Mouse (Mus musculus): ENCODE results near the gene Gca. TPM values are rescaled to one million over a fixed set of nuclear protein-coding genes. Genes with fewer than 3 reads are reported as not detected.

Gca gene
- polyA plus RNA-seq, 1 experiment from 2014 or later = 14.7 TPM

DNA sequence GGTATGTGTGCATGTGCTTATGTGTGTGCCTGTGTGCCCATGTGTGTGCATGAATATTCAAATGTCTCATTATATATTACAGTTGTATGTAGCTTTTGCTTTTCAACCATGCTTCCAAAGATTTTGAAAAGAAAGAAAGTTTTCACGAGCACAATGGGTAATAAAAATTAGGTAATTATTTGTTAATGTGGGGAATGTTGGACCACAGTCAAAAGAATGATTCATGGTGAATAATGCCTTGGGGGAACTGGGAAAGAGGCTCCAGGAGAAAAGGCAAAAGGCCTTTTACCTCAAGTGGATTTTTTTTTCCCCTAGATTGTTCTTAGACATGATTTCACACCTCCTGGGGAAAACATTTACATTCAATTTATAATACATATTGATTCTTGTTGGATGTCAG is 61.9 kb downstream of the Gca start:
- Histone ChIP-seq H3K36me3 (no peaks in the 10 kb centered on the region), H3K9ac (no peak overlapping the region), H3K27me3 (replicated peaks) (no peaks in the 10 kb centered on the region), H3K4me2 (no peak overlapping the region), H3K9me3 (replicated peaks) (no peaks in the 10 kb centered on the region), H3K4me3 (no peak overlapping the region), H3K27ac (ENCODE audit: poor library complexity, severe bottlenecking) (no peak overlapping the region), H3K4me1 (replicated peaks) (no peaks in the 10 kb centered on the region)
- 54% methylated on average over 1 of the region's 1 CpGs for whole genome bisulfite sequencing
- no peak for ATAC-seq (ENCODE audit: insufficient number of reproducible peaks, low FRiP score)

DNA sequence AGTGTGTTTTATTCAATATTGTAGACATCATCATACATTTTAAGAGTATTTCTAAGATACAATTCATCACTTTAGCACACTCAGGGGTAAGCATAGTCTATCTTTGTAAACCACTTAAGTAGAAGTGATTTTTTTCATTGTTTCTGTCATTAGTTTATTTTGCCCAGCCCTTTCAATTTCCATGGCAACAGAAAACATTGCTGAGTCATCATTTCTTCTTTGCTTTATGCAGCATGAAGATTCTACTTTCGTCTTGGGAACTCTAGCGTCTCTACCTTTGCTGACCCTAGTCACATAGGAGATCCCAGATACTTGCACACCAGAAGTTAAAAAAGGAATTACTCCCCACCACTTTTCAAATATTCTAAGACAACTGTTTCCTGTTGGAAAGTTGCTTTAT is 63.6 kb downstream of the Gca start:
- Histone ChIP-seq H3K9ac (no peak overlapping the region), H3K36me3 (no peaks in the 10 kb centered on the region), H3K4me1 (replicated peaks) (no peaks in the 10 kb centered on the region), H3K4me2 (no peak overlapping the region), H3K27ac (ENCODE audit: poor library complexity, severe bottlenecking) (no peak overlapping the region), H3K27me3 (replicated peaks) (no peaks in the 10 kb centered on the region), H3K4me3 (no peak overlapping the region), H3K9me3 (replicated peaks) (no peaks in the 10 kb centered on the region)
- ATAC-seq (ENCODE audit: insufficient number of reproducible peaks, low FRiP score) = no peak
- WGBS = 87% methylated on average over 2 of the region's 2 CpGs

DNA sequence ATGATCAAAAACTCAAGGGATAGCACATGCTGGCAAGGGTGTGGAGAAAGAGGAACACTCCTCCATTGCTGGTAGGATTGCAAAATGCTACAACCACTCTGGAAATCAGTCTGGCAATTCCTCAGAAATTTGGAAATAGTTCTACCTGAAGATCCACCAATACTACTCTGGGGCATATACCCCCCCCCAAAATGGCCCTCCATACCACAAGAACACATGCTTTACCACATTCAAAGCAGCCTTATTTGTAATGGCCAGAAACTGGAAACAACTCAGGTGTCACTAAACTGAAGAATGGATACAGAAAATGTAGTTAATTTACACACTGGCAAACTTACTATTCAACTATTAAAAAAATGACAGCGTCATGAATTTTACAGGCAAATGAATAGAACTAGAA is 66.6 kb downstream of the Gca start:
- H3K9me3 ChIP-seq (replicated peaks) = no peaks in the 10 kb centered on the region
- no peak overlapping the region for H3K27ac ChIP-seq (ENCODE audit: poor library complexity, severe bottlenecking)
- no peak overlapping the region for H3K9ac ChIP-seq
- no peaks in the 10 kb centered on the region for H3K4me1 ChIP-seq (replicated peaks)
- WGBS = 77% methylated on average over 1 of the region's 1 CpGs
- no peak overlapping the region for H3K4me2 ChIP-seq
- H3K36me3 ChIP-seq = no peaks in the 10 kb centered on the region
- H3K27me3 ChIP-seq (replicated peaks) = no peaks in the 10 kb centered on the region
- H3K4me3 ChIP-seq = no peak overlapping the region
- no peak for ATAC-seq (ENCODE audit: insufficient number of reproducible peaks, low FRiP score)

DNA sequence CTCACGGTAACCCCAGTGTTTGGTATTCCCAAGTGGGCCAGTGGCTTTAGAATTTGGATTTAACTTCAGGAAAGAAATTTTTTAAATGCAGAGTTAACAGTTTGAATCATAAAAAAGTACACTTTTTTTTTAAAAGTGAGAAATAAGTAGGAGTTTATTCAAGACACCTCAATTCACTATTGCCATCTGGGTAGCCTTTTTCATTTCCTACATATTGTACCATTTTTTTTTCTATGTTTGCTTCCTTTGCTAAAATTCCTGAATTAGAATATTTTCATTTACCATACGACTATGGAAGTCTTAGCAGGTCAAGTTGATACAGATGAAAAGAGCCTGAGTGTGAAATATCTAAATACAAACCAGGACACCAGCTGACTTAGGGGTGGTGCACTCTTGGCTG is 79.0 kb downstream of the Gca start:
- ATAC-seq (ENCODE audit: insufficient number of reproducible peaks, low FRiP score) = no peak
- Histone ChIP-seq H3K36me3 (no peaks in the 10 kb centered on the region), H3K9me3 (replicated peaks) (no peaks in the 10 kb centered on the region), H3K4me2 (no peak overlapping the region), H3K4me1 (replicated peaks) (no peaks in the 10 kb centered on the region), H3K27ac (ENCODE audit: poor library complexity, severe bottlenecking) (no peak overlapping the region), H3K27me3 (replicated peaks) (no peaks in the 10 kb centered on the region), H3K4me3 (no peak overlapping the region), H3K9ac (no peak overlapping the region)
- 69% methylated on average over 2 of the region's 2 CpGs for WGBS

Other genes with a start within 250 kb of the Gca start
- not detected in 2 replicates for gene Gcg, start 180.6 kb upstream of the Gca start, polyA plus RNA-seq (2016; fragmentation: Nextera tagmentation; extraction: Ambion mirVana)
- gene Fap, start 90.2 kb upstream of the Gca start, polyA plus RNA-seq (2016; fragmentation: Nextera tagmentation; extraction: Ambion mirVana) = 0.34 and 0.41 TPM in 2 replicates
- 1.6 TPM in 2 replicates for gene Ifih1, start 18.0 kb upstream of the Gca start, polyA plus RNA-seq (2016; fragmentation: Nextera tagmentation; extraction: Ambion mirVana)

Measured in heart, embryonic 12.5 days (tissue).